In genomic region chr11:104114690-104115089, GRCm38 (mm10) we compare ENCODE assay signal across 9 mouse cellular contexts. TPM values are rescaled to one million over a fixed set of nuclear protein-coding genes. Genes with fewer than 3 reads are reported as not detected.
DNase-seq lines count a peak whose midpoint lies in the region; ATAC-seq lines count a peak whose summit lies in the region.
"Had no signal": no experiment of that assay in that cellular context is flagged by ENCODE, and none has a peak within 500 bp of the region (broad histone marks: within the 10 kb centered on the region; RNA-seq: fewer than 3 reads in every experiment).

No protein-coding gene starts in this region.

- WGBS in neural tube, embryonic 14.5 days: 6% methylated on average over 7 of the region's 7 CpGs

- H3K9ac ChIP-seq in neural tube, embryonic 14.5 days (replicated peaks; ENCODE audit: low read depth, low read length): no peak overlapping the region
- H3K9ac ChIP-seq: midbrain, embryonic 12.5 days had no signal

- H3K4me3 ChIP-seq in neural tube, embryonic 14.5 days (ENCODE audit: low read depth, low read length): no peak overlapping the region
- H3K4me3 ChIP-seq: midbrain, embryonic 12.5 days had no signal

- no peaks in the 10 kb centered on the region for H3K27me3 ChIP-seq in neural tube, embryonic 14.5 days (ENCODE audit: control insufficient read depth, insufficient read depth, low read length)

- H3K27ac ChIP-seq in neural tube, embryonic 14.5 days (ENCODE audit: low read depth, low read length): no peak overlapping the region
- H3K27ac ChIP-seq: midbrain, embryonic 12.5 days had no signal

- no peaks in the 10 kb centered on the region for H3K4me1 ChIP-seq in neural tube, embryonic 14.5 days (ENCODE audit: control insufficient read depth, insufficient read depth, low read length)

- H3K4me2 ChIP-seq in neural tube, embryonic 14.5 days (ENCODE audit: low read depth, low read length): no peak overlapping the region
- H3K4me2 ChIP-seq: midbrain, embryonic 12.5 days had no signal

- peak; percentile 80 for ATAC-seq in neural tube, embryonic 14.5 days (ENCODE audit: low read depth)

- H3K9me3 ChIP-seq in neural tube, embryonic 14.5 days (ENCODE audit: control insufficient read depth, low read length): no peaks in the 10 kb centered on the region
- H3K9me3 ChIP-seq: midbrain, embryonic 12.5 days had no signal

- no peaks in the 10 kb centered on the region for H3K36me3 ChIP-seq in neural tube, embryonic 14.5 days (ENCODE audit: control insufficient read depth, insufficient read depth, low read length)
- H3K36me3 ChIP-seq: midbrain, embryonic 12.5 days had no signal

- DNase-seq in layer of hippocampus, adult 11-12 months (ENCODE audit: low spot score): peak; percentile 19
- DNase-seq in layer of hippocampus, adult 9-11 months: no peak
- peak; percentile 4 for DNase-seq in c-Kit-positive CD71-positive TER-119-positive erythroid progenitor cells, embryonic 14.5 days (ENCODE audit: low spot score)
- peak; percentile 12 for DNase-seq in gastrocnemius, postnatal 25 days
- peak; percentile 13 for DNase-seq in induced T-regulatory cell, adult 2 months (ENCODE audit: low read depth)
- DNase-seq in liver: peak; percentile 76
- peak; percentile 56 for DNase-seq in thymus, postnatal 4 days

RNA-seq across cellular contexts. Expression of gene Crhr1, which starts 18.0 kb away (rescaled TPM):
- total RNA-seq in gastrocnemius, postnatal 25 days (2021): not detected
- polyA plus RNA-seq in neural tube, embryonic 14.5 days (2014; fragmentation: Nextera tagmentation; extraction: Ambion mirVana): 4.6 and 5.5 TPM in 2 replicates
